Mouse (Mus musculus) C2C12 (cell line): ENCODE results near the gene Smad1. TPM values are rescaled to one million over a fixed set of nuclear protein-coding genes. Genes with fewer than 3 reads are reported as not detected.

Experiments
- H3K27me3 ChIP-seq: one replicate; pipeline ENCODE4 v1.6.1; 2011; ENCODE audit not compliant: control insufficient read depth, insufficient read depth, insufficient read length
- H3K36me3 ChIP-seq: one replicate; pipeline ENCODE4 v1.6.1; 2011; ENCODE audit not compliant: control insufficient read depth, insufficient read depth
- H3K4me3 ChIP-seq: one replicate; pipeline ENCODE4 v1.5.1; 2011; ENCODE audit warnings: mild to moderate bottlenecking, control low read depth; ENCODE audit not compliant: poor library complexity, insufficient read depth, severe bottlenecking
- H3K79me2 ChIP-seq: one replicate; pipeline ENCODE4 v1.6.1; 2011; ENCODE audit not compliant: control insufficient read depth, insufficient read depth
- H3K79me3 ChIP-seq: one replicate; pipeline ENCODE4 v1.6.1; 2011; ENCODE audit warnings: low read depth, control low read depth
- H3ac ChIP-seq: one replicate; pipeline ENCODE3; 2011; ENCODE audit warnings: low read depth; ENCODE audit not compliant: control insufficient read depth, insufficient read length
- CEBPB ChIP-seq: IDR thresholded peaks from one replicate; pipeline ENCODE4 v1.6.1; 2011; ENCODE audit warnings: low read depth, mild to moderate bottlenecking, control low read depth, moderate library complexity
- CTCF ChIP-seq: IDR thresholded peaks from one replicate; pipeline ENCODE4 v1.5.1; 2011; ENCODE audit not compliant: control insufficient read depth, insufficient read depth, insufficient read length
- FOSL1 ChIP-seq: IDR thresholded peaks from one replicate; pipeline ENCODE4 v1.8.0; 2011; ENCODE audit warnings: mild to moderate bottlenecking, low read length; ENCODE audit not compliant: poor library complexity, insufficient read depth, severe bottlenecking
- MAX ChIP-seq: IDR thresholded peaks from one replicate; pipeline ENCODE4 v1.6.1; 2011; ENCODE audit warnings: mild to moderate bottlenecking, control low read depth
- MYOD1 ChIP-seq: IDR thresholded peaks from one replicate; pipeline ENCODE4 v1.6.1; 2011; ENCODE audit warnings: low read depth; ENCODE audit not compliant: control insufficient read depth, insufficient read length
- MYOG ChIP-seq: IDR thresholded peaks from one replicate; pipeline ENCODE4 v1.6.1; 2011; ENCODE audit not compliant: control insufficient read depth, insufficient read length; ENCODE audit errors: extremely low read depth
- USF1 ChIP-seq: IDR thresholded peaks from one replicate; pipeline ENCODE4 v1.6.1; 2011; ENCODE audit warnings: low read depth, mild to moderate bottlenecking, control low read depth, moderate library complexity
- polyA plus RNA-seq: library from polyadenylated mRNA; unstranded; fragments of >200 nt; fragmentation: generic; extraction: Trizol; gene quantifications from one replicate; pipeline ENCODE4 v1.2.1, GENCODE M21; 2012; ENCODE audit warnings: missing spikeins

Gene Smad1
- polyA plus RNA-seq, 1 experiment, result 11.2 TPM

GRCm38 (mm10) chr8:79365707-79366106 is 33.6 kb downstream of the Smad1 start:
- Histone ChIP-seq H3K36me3 (peaks cover 34% of the 10 kb centered on the region), H3K79me3 (peaks cover 3% of the 10 kb centered on the region), H3ac (no peak overlapping the region), H3K79me2 (peaks cover 32% of the 10 kb centered on the region), H3K27me3 (no peaks in the 10 kb centered on the region), H3K4me3 (no peak overlapping the region)
- no peak for TF ChIP-seq USF1
- TF ChIP-seq MAX, result no peak
- TF ChIP-seq MYOD1, result no peak
- TF ChIP-seq FOSL1, result no peak
- TF ChIP-seq CEBPB, result no peak
- no peak for TF ChIP-seq CTCF
- no peak for TF ChIP-seq MYOG

- TF ChIP-seq USF1 (no peak), CTCF (no peak), MAX (no peak), MYOG (no peak), CEBPB (no peak), MYOD1 (no peak), FOSL1 (no peak)
- H3K36me3 ChIP-seq, result peaks cover 27% of the 10 kb centered on the region
- no peak overlapping the region for H3K4me3 ChIP-seq
- peaks cover 32% of the 10 kb centered on the region for H3K79me2 ChIP-seq
- peaks cover 3% of the 10 kb centered on the region for H3K79me3 ChIP-seq
- H3K27me3 ChIP-seq, result no peaks in the 10 kb centered on the region
- no peak overlapping the region for H3ac ChIP-seq
Observed at GRCm38 (mm10) chr8:79364806-79365205, 34.5 kb downstream of the Smad1 start.

GRCm38 (mm10) chr8:79362430-79362829 is 36.9 kb downstream of the Smad1 start:
- no peaks in the 10 kb centered on the region for H3K27me3 ChIP-seq

GRCm38 (mm10) chr8:79360774-79361527 is 38.4 kb downstream of the Smad1 start:
- no peaks in the 10 kb centered on the region for H3K27me3 ChIP-seq
- H3K79me3 ChIP-seq, result no peaks in the 10 kb centered on the region
- H3K79me2 ChIP-seq, result peaks cover 23% of the 10 kb centered on the region
- peaks cover 15% of the 10 kb centered on the region for H3K36me3 ChIP-seq
- H3ac ChIP-seq, result no peak overlapping the region
- no peak overlapping the region for H3K4me3 ChIP-seq
- TF ChIP-seq MAX, result no peak
- no peak for TF ChIP-seq FOSL1
- no peak for TF ChIP-seq MYOD1
- TF ChIP-seq MYOG, result no peak
- TF ChIP-seq CTCF, result no peak
- TF ChIP-seq USF1, result no peak
- no peak for TF ChIP-seq CEBPB

More at GRCm38 (mm10) chr8:79362430-79362829, 36.9 kb downstream of the Smad1 start:
- Histone ChIP-seq H3K79me2 (peaks cover 23% of the 10 kb centered on the region), H3K4me3 (no peak overlapping the region), H3K36me3 (peaks cover 15% of the 10 kb centered on the region), H3K79me3 (no peaks in the 10 kb centered on the region), H3ac (no peak overlapping the region)
- TF ChIP-seq MAX (no peak), USF1 (no peak), MYOG (no peak), CEBPB (no peak), FOSL1 (no peak)

- Histone ChIP-seq H3ac (no peak overlapping the region), H3K36me3 (peaks cover 12% of the 10 kb centered on the region), H3K27me3 (no peaks in the 10 kb centered on the region), H3K4me3 (no peak overlapping the region), H3K79me2 (peaks cover 18% of the 10 kb centered on the region), H3K79me3 (no peaks in the 10 kb centered on the region)
- TF ChIP-seq CEBPB (no peak), CTCF (no peak), MYOG (no peak), MYOD1 (no peak), FOSL1 (no peak), USF1 (no peak), MAX (no peak)
Observed at GRCm38 (mm10) chr8:79360302-79360701, 39.0 kb downstream of the Smad1 start.
